Mouse (Mus musculus) ovary, postnatal 36 days (tissue): ENCODE measurements around the gene Dlgap1.

Experiments
- DNase-seq: peaks from one replicate; pipeline ENCODE4 v3.0.0; 2022; ENCODE audit warnings: low spot score, mixed read lengths

Dlgap1 gene

GRCm38 (mm10) chr17:70755669-70756263, 786.9 kb downstream of the Dlgap1 start:
- peak; percentile 28 for DNase-seq

- DNase-seq: no peak
Observed at GRCm38 (mm10) chr17:70762001-70762400, 793.1 kb downstream of the Dlgap1 start.

DNA sequence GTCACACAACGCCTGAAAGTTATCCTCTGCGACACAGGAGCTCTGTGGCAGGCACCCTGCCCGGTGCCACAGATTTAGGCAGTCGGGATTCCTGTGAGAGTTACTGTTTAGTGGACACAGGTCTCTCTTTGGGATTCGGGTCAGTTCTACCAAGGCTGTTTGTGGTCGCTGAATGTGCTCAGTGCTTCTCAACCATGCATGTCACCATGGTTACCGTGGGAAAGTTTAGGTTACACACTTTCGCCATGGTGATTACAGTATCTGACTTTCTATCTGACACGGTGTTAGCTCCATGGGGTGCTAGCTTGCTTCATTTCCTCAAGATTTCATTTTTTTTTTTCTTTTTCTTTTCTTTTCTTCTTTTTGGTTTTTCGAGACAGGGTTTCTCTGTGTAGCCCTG, 793.8 kb downstream of the Dlgap1 start:
- no peak for DNase-seq

DNA sequence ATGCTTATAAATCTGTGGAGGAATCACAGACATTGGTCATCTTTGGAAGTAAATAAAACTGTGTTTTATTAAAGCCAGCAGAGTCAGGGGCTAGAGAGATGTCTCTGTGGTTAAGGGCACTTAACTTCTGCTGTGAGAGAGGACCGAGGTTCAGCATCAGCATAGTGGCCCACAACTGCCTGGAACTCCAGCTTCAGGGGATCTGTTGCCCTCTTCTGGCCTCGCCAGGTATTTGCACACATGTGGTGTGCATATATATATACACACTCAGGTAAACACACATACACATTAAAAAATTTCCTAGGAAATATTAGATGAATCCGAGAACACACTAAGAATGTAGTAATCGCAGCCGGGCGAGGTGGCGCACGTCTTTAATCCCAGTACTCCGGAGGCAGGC, 796.5 kb downstream of the Dlgap1 start:
- DNase-seq: no peak

- DNase-seq: no peak
Observed at GRCm38 (mm10) chr17:70765976-70766375, 797.1 kb downstream of the Dlgap1 start.

DNA sequence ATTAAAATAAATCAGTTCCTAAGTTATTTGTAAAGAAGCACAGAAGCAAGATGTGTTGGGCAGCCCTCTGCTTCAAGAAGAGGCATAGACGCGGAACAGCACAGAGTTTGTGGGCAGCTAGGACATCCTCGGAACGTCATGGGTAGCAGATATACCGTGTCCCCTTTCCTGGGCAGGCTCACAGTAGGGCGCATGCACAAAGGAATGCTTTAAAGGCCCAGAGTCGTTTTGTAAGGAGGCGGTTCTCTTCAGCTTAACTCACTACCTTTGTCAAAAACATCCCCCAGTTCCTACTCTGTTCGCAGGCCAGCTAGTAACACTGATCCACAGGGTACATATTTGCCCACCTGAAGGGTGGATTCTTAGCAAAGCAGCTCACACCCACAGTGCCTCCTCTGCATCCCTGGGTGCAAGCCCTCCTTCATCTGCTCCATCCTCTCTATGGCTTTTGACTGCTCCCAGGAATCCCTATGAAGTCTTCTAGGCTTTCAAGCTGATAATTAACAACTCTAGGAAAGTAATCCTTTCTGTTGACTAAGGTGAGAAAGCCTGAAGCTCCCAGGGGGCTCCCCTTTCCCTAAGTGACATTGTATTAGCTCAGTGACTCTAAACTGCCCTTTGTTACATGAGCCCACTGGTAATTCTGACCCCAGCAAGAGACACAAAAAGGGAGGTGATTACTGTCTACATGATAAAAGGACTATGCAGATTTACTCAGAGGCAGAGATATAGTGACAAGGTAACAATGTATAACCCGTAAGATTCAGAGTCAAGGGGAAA, 803.4 kb downstream of the Dlgap1 start:
- no peak for DNase-seq

DNA sequence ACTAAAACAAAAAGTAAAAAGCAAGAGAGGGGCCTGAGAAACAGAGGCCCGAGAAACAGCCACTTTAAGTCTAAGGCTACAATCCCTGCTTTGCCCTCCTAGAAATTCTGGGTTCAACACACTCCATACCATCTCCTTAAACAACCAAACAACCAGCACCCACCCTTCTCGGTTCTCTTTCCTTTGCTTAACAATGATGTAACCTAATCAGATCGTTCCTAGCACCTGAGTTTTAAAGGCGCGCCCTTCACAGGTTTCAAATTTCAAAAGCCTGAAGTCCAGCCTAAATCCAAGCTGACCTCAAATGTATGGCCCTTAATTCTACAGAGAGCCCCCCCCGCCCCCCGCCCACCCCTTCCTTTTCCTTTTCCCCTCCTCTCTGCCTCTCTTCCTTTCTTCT, 810.9 kb downstream of the Dlgap1 start:
- DNase-seq: no peak

GRCm38 (mm10) chr17:70780726-70781689, 812.1 kb downstream of the Dlgap1 start:
- DNase-seq: no peak

- DNase-seq: no peak
Observed at GRCm38 (mm10) chr17:70783273-70783672, 814.4 kb downstream of the Dlgap1 start.

DNA sequence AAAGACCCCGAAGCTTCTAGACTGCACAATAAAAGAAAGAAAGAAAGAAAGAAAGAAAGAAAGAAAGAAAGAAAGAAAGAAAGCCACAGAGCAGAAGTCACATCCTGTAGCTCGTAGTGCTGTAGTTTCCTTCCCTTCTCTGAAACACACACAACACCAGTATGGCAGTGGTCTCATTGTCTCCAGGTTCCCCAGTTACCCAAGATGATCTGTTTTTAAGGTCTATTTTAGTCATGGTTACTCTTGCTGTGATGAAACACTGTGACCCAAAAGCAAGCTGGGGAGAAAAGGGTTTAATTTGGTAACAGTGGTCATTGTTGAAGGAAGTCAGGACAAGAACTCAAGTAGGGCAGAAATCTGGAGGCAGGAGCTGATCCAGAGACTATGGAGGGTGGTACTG, 818.5 kb downstream of the Dlgap1 start:
- no peak for DNase-seq

DNA sequence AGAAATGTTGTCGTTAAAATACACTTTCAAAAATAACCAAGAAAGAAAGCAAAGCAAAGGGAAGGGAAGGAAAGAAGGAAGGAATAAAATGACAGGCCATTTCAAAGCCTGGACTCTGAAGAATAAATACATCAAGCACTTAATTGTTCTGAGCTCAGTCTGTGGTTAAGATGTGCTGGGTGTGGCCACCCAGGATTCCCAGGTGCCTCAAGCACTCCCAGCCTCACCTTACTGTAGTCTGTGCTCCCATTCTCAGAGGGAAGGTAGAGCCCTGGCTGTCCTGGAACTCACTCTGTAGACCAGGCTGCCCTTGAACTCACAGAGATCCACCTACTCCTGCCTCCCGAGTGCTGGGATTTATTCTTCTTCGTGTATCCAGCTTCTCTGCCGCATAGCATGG, 821.9 kb downstream of the Dlgap1 start:
- DNase-seq: no peak

GRCm38 (mm10) chr17:70791596-70792275, 822.9 kb downstream of the Dlgap1 start:
- DNase-seq: no peak

- no peak for DNase-seq
Observed at GRCm38 (mm10) chr17:70794291-70794690, 825.4 kb downstream of the Dlgap1 start.

DNA sequence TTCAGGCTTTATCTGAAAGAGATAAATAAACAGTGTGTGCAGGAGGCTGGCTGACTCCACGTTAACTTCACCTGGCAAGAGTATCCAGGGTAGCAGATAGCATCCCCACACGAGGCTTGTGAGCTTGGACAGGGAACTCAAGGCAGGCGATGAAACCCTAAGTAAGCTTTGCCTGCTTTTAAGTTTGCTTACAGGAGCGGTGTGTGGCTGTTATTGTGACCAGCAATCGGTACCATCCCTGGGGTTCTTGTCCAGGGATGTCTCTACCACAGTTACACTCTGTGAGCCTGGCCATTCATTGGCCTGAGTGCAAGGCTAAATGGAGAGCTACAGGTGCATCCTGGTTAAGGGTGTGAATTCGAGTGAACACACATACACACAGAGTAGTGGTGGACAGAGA, 825.8 kb downstream of the Dlgap1 start:
- DNase-seq: no peak

- no peak for DNase-seq
Observed at GRCm38 (mm10) chr17:70795196-70795595, 826.3 kb downstream of the Dlgap1 start.

GRCm38 (mm10) chr17:70796940-70797772, 828.3 kb downstream of the Dlgap1 start:
- DNase-seq: no peak

DNA sequence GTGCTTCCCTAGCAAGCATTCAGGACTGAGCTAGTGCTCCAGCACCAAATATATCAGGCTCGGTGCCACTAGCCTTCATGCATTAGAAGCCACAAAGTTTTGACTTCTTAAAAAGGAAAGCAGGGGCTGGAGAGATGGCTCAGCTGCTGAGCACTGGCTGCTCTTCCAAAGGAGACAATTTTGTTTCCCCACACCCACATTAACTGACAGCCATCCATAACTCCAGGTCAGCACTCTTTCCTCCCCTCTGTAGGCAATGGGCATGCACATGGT, 828.8 kb downstream of the Dlgap1 start:
- no peak for DNase-seq

DNA sequence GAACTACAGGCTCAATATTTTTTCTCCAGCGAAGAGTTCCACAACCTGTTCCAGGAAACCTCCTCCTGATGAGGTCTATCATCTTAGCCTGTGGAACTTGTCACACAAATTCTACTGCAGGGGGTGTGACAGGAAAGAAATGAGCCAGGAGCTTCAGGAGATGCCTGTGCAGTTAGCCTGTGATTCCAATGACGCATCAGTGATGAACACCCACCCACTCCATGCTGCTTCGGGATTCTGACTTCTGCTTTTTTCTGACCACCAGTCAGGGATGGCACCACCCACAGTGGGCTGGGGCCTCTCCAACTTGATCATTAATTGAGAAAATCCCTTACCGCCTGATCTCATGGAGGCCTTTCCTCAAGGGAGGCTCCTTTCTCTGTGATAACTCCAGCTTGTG, 830.4 kb downstream of the Dlgap1 start:
- no peak for DNase-seq

GRCm38 (mm10) chr17:70802022-70802421, 833.1 kb downstream of the Dlgap1 start:
- DNase-seq: no peak

GRCm38 (mm10) chr17:70805866-70806265, 837.0 kb downstream of the Dlgap1 start:
- DNase-seq: no peak

DNA sequence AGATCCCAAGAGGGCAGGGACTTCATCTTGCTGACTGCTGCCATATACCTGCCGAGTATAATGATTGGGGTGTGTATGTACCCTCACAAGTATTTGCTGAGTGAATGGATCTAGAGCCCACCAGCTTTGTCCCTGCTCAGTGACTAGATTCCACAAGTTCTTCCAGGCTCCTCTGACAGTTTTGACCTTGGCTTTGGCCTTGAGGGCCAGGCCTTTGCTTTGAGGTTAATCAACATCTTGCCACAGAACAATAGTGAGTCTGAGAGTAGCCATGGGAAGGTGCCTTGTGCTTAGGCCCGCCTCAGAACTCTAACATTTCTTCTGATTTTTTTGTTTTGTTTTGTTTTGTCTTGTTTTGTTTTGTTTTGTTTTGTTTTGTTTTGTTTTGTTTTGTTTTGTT, 837.7 kb downstream of the Dlgap1 start:
- DNase-seq: no peak
